Mouse (Mus musculus): ENCODE measurements around the gene Copa.

DNA sequence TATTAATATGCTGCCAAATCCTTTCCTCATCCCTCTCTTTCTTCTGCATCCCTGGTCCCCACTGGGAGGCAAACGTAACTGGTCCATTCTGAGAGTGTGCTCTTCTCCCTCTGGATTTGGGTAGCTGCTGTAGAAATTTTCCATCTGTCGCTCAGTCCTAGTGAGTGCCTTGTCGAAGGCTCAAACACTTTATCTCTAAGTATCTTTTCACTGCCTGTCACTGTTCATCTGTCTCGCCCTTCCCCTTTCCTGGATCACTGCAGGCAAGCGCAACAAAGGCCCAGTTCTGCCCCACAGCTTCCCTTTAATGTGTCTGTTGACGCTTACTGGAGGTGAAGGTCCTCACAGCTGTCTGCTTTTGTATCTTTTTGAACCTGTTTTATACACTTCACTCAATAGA, 12.9 kb downstream of the Copa start:
- TF ChIP-seq CTCF (conservative IDR thresholded peaks at IDR 0.05; ENCODE audit: low read length) (no peak), POU5F1 (IDR thresholded peaks at IDR 0.05; ENCODE audit: borderline replicate concordance, low read length) (no peak)

Measured in E14TG2a.4 (cell line).